Mouse (Mus musculus): ENCODE measurements around the gene Bbs10. TPM values are rescaled to one million over a fixed set of nuclear protein-coding genes. Genes with fewer than 3 reads are reported as not detected.

The Bbs10 gene
- polyA plus RNA-seq, 1 experiment from 2014 or later = 6.2 TPM

DNA sequence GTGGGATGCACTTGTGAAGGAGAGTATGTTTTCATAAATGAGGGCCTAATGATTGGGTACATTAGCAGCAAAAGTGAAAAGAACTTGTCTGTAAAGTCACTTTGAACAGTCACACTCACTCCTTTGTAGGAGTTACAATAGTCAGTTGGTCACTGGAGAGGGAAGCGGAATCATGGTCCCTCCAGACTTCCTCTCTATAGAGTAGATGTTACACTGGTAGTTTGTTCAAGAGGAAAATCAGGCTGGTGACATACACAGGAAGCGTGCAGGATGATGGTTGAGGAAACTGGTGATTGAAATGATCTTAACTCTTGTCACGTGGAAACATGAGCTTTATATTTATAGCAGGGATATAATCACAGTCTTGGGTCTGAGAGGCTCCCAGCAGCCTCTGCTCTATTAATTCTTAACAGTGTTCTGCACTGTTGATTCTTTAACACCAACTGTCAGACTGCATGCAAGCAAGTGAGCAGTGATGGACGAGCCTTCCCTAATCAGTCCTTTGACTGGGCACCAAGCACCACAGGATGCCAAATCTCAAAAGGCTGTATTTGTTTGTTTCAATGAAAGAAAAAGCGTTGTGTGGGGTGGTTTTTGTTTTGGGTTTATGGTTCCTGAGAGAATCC lies 24.9 kb upstream of the Bbs10 start:
- H3K4me3 ChIP-seq (ENCODE audit: low read length) = no peak overlapping the region
- H3K4me1 ChIP-seq (replicated peaks; ENCODE audit: control insufficient read depth, insufficient read depth, low read length) = no peaks in the 10 kb centered on the region
- ATAC-seq (ENCODE audit: low read depth) = peak; percentile 66
- no peak overlapping the region for H3K9ac ChIP-seq (ENCODE audit: low read length)
- H3K4me2 ChIP-seq (ENCODE audit: low read depth, low read length) = no peak overlapping the region
- H3K27me3 ChIP-seq (ENCODE audit: control insufficient read depth, insufficient read depth, low read depth, low read length) = no peaks in the 10 kb centered on the region
- WGBS = 59% methylated on average over 5 of the region's 5 CpGs
- H3K36me3 ChIP-seq (ENCODE audit: control insufficient read depth, insufficient read depth, low read length) = peaks cover 14% of the 10 kb centered on the region
- H3K9me3 ChIP-seq (ENCODE audit: control insufficient read depth, low read length) = no peaks in the 10 kb centered on the region
- H3K27ac ChIP-seq (ENCODE audit: low read length) = peak overlapping the region; percentile 48

DNA sequence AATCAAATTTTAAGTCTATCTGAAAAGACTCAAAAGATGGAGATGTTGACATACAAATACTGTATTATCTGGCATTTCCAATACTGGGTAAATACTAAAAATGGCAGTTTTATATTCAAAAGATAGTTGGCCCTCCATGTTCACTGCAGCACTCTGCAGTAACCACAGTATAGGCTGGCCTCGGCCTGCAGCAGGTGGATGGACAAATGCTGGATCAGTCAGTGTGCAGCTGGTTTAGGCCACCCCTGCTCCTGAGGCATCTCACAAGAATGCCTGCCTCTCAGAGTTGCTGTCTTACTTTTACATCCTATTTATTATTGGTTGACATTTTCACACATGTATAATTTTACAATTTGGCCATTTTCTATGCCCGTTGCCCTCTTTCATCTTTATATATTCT lies 22.7 kb upstream of the Bbs10 start:
- no peaks in the 10 kb centered on the region for H3K9me3 ChIP-seq (ENCODE audit: control insufficient read depth, low read length)

DNA sequence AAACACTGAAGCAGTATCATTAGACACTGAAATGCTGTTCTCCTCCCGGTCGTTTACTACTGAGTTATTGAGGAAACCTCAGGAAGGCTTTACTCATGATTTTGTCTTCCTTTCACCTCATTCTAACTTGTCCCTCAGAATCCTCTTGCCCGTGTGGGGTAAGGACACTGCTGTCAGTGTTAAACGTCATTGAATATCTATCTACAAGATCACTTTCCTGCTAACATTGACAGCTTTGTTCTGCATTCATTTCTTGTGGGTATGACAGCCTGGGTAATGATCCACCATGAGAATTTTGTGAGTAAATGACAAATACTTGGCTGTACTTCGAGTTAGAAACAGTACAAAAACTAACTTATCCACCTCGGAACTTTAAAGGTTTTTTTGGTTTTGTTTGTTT lies 848 bp upstream of the Bbs10 start:
- no peaks in the 10 kb centered on the region for H3K36me3 ChIP-seq (ENCODE audit: control insufficient read depth, insufficient read depth, low read length)
- peak overlapping the region; percentile 87 for H3K4me3 ChIP-seq (ENCODE audit: low read length)
- peak overlapping the region; percentile 75 for H3K9ac ChIP-seq (ENCODE audit: low read length)
- no peaks in the 10 kb centered on the region for H3K9me3 ChIP-seq (ENCODE audit: control insufficient read depth, low read length)
- WGBS = 36% methylated on average over 6 of the region's 6 CpGs
- H3K4me2 ChIP-seq (ENCODE audit: low read depth, low read length) = peak overlapping the region; percentile 65
- H3K27ac ChIP-seq (ENCODE audit: low read length) = no peak overlapping the region
- peaks cover 6% of the 10 kb centered on the region; the same call in 1 of the 2 replicates for H3K4me1 ChIP-seq (replicated peaks; ENCODE audit: control insufficient read depth, insufficient read depth, low read length)
- H3K27me3 ChIP-seq (ENCODE audit: control insufficient read depth, insufficient read depth, low read depth, low read length) = no peaks in the 10 kb centered on the region
- ATAC-seq (ENCODE audit: low read depth) = no peak

More for the DNA sequence above, 22.7 kb upstream of the Bbs10 start:
- ATAC-seq (ENCODE audit: low read depth) = no peak
- no peak overlapping the region for H3K27ac ChIP-seq (ENCODE audit: low read length)
- no peaks in the 10 kb centered on the region for H3K27me3 ChIP-seq (ENCODE audit: control insufficient read depth, insufficient read depth, low read depth, low read length)
- peaks cover 9% of the 10 kb centered on the region for H3K36me3 ChIP-seq (ENCODE audit: control insufficient read depth, insufficient read depth, low read length)
- WGBS = 94% methylated on average over 2 of the region's 2 CpGs
- no peak overlapping the region for H3K4me3 ChIP-seq (ENCODE audit: low read length)
- no peak overlapping the region for H3K9ac ChIP-seq (ENCODE audit: low read length)
- H3K4me1 ChIP-seq (replicated peaks; ENCODE audit: control insufficient read depth, insufficient read depth, low read length) = no peaks in the 10 kb centered on the region
- no peak overlapping the region for H3K4me2 ChIP-seq (ENCODE audit: low read depth, low read length)

DNA sequence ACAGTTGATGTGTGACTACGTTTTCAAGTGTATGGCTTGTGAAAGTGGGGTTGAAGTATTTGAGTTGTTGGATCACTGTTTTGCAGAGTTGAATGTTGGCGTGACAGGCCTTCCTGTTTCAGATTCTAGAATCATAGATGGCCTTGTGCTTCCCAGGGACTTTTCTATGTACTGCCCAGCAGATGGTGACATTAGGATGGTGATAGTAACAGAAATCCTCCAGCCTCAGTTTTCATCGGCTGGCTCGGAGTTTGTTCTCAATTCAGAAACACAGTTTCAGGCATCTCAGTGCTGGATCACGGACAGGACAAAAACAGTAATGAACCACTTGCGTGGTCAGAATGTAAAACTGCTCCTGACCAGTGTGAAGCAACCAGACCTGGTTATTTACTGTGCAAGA lies 1.1 kb downstream of the Bbs10 start:
- WGBS = 59% methylated on average over 6 of the region's 6 CpGs
- Histone ChIP-seq H3K9ac (ENCODE audit: low read length) (no peak overlapping the region), H3K4me3 (ENCODE audit: low read length) (no peak overlapping the region), H3K36me3 (ENCODE audit: control insufficient read depth, insufficient read depth, low read length) (no peaks in the 10 kb centered on the region), H3K4me1 (replicated peaks; ENCODE audit: control insufficient read depth, insufficient read depth, low read length) (peaks cover 6% of the 10 kb centered on the region; the same call in 1 of the 2 replicates), H3K27me3 (ENCODE audit: control insufficient read depth, insufficient read depth, low read depth, low read length) (no peaks in the 10 kb centered on the region), H3K9me3 (ENCODE audit: control insufficient read depth, low read length) (no peaks in the 10 kb centered on the region), H3K4me2 (ENCODE audit: low read depth, low read length) (no peak overlapping the region), H3K27ac (ENCODE audit: low read length) (no peak overlapping the region)
- ATAC-seq (ENCODE audit: low read depth) = no peak

DNA sequence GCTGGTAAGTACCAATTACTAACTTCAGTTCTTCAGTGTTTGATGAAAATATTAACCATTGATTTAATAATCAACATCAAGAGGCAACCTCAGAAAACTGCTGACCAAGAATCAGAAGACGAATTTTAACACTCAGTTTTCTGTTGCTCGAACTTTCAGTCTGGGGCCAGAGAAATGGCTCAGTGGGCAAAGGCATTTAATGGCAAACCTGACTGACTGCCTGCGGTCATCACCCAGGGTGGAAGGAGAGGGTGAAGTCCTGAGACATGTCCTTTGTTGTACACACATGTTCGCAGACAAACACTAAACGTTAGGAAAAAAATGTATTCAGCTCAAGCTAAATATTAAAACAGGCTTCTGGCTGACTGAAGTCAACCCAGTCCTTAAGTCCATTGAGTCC lies 2.6 kb downstream of the Bbs10 start:
- Histone ChIP-seq H3K9ac (ENCODE audit: low read length) (no peak overlapping the region), H3K27me3 (ENCODE audit: control insufficient read depth, insufficient read depth, low read depth, low read length) (no peaks in the 10 kb centered on the region), H3K4me1 (replicated peaks; ENCODE audit: control insufficient read depth, insufficient read depth, low read length) (peaks cover 6% of the 10 kb centered on the region; the same call in 1 of the 2 replicates), H3K4me3 (ENCODE audit: low read length) (no peak overlapping the region), H3K27ac (ENCODE audit: low read length) (no peak overlapping the region), H3K4me2 (ENCODE audit: low read depth, low read length) (no peak overlapping the region), H3K9me3 (ENCODE audit: control insufficient read depth, low read length) (no peaks in the 10 kb centered on the region), H3K36me3 (ENCODE audit: control insufficient read depth, insufficient read depth, low read length) (no peaks in the 10 kb centered on the region)
- no peak for ATAC-seq (ENCODE audit: low read depth)
- WGBS = 93% methylated on average over 5 of the region's 5 CpGs

DNA sequence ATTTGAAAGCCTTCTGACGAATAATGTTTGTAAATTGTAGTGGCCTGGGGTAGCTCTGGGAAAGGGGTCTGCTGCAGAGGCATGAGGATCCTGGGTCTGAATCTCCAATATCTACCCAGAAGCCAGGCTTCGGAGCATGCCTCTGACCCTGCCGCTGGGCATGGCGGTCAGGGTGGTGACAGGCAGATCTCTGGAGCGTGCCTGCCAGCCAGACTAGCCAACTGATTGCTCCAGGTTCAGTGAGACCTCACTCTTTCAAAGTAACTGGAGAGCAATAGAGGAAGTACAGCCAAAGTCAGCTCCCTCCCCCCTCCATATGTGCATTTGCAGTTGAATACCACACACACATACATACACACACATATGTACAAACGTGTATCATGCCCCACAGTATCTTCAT lies 4.0 kb downstream of the Bbs10 start:
- no peaks in the 10 kb centered on the region for H3K27me3 ChIP-seq (ENCODE audit: control insufficient read depth, insufficient read depth, low read depth, low read length)
- WGBS = 91% methylated on average over 6 of the region's 6 CpGs
- ATAC-seq (ENCODE audit: low read depth) = no peak

DNA sequence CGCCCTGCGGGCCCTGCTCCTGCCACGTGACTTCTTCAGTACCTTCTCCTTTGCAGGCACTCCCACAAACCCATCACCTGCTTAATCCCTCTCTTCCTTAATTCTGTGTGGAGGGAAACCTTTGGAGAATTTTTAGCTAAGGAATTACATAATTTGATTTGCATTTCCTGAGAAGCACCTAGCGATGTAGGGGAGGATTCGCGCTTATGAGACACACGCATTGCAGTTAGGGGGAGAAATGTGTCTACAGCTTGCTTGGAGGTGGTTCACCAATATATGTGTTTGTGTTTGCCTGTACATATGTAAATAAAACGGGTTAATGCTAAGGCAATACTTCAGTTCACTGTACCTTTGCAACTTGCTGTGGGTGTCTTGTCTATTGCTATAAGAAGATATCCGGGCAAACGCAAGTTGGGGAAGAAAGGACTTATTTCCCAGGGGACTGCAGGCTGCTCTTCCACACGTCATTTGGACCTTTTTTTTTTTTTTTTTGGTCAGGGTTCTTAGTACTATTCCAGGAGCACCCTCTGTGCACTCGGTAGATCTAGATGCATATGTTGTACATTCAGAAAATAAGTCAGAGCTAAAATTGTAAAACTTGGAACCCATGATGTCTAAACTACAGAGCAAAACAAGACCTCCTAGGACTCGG lies 10.5 kb downstream of the Bbs10 start:
- no peaks in the 10 kb centered on the region for H3K27me3 ChIP-seq (ENCODE audit: control insufficient read depth, insufficient read depth, low read depth, low read length)
- H3K4me1 ChIP-seq (replicated peaks; ENCODE audit: control insufficient read depth, insufficient read depth, low read length) = no peaks in the 10 kb centered on the region
- no peak for ATAC-seq (ENCODE audit: low read depth)
- H3K27ac ChIP-seq (ENCODE audit: low read length) = no peak overlapping the region
- H3K9ac ChIP-seq (ENCODE audit: low read length) = no peak overlapping the region
- no peaks in the 10 kb centered on the region for H3K9me3 ChIP-seq (ENCODE audit: control insufficient read depth, low read length)
- 90% methylated on average over 13 of the region's 13 CpGs for WGBS
- no peak overlapping the region for H3K4me3 ChIP-seq (ENCODE audit: low read length)
- no peaks in the 10 kb centered on the region for H3K36me3 ChIP-seq (ENCODE audit: control insufficient read depth, insufficient read depth, low read length)
- no peak overlapping the region for H3K4me2 ChIP-seq (ENCODE audit: low read depth, low read length)

More for the DNA sequence above, 4.0 kb downstream of the Bbs10 start:
- H3K36me3 ChIP-seq (ENCODE audit: control insufficient read depth, insufficient read depth, low read length) = no peaks in the 10 kb centered on the region
- H3K9ac ChIP-seq (ENCODE audit: low read length) = no peak overlapping the region
- H3K4me1 ChIP-seq (replicated peaks; ENCODE audit: control insufficient read depth, insufficient read depth, low read length) = peaks cover 6% of the 10 kb centered on the region; the same call in 1 of the 2 replicates
- no peak overlapping the region for H3K4me3 ChIP-seq (ENCODE audit: low read length)
- no peaks in the 10 kb centered on the region for H3K9me3 ChIP-seq (ENCODE audit: control insufficient read depth, low read length)
- H3K4me2 ChIP-seq (ENCODE audit: low read depth, low read length) = no peak overlapping the region
- no peak overlapping the region for H3K27ac ChIP-seq (ENCODE audit: low read length)

DNA sequence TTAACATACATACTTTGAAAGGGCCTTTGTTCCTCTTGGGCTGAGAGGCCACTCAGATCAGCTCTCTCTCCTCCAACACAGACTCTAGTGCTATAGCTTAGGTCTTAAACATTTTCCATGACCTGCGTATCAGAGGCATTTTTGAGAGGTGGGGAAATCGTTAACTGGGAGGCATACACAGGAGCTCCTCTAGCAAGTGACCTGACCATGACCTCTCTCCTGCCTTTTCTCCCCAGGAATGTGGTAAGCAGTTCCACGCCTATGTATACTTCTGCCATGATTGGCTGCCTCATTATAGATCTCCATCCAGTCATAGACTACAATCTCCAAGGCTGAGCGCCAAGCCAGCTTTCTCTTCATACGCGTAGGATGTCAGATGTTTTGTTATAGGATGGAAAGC lies 14.8 kb downstream of the Bbs10 start:
- WGBS = 53% methylated on average over 6 of the region's 6 CpGs
- H3K27me3 ChIP-seq (ENCODE audit: control insufficient read depth, insufficient read depth, low read depth, low read length) = no peaks in the 10 kb centered on the region
- no peaks in the 10 kb centered on the region for H3K4me1 ChIP-seq (replicated peaks; ENCODE audit: control insufficient read depth, insufficient read depth, low read length)
- no peaks in the 10 kb centered on the region for H3K36me3 ChIP-seq (ENCODE audit: control insufficient read depth, insufficient read depth, low read length)
- no peak overlapping the region for H3K4me3 ChIP-seq (ENCODE audit: low read length)
- H3K9me3 ChIP-seq (ENCODE audit: control insufficient read depth, low read length) = no peaks in the 10 kb centered on the region
- no peak overlapping the region for H3K4me2 ChIP-seq (ENCODE audit: low read depth, low read length)
- ATAC-seq (ENCODE audit: low read depth) = peak; percentile 41; the same call in 1 of the 2 replicates
- H3K27ac ChIP-seq (ENCODE audit: low read length) = no peak overlapping the region
- no peak overlapping the region for H3K9ac ChIP-seq (ENCODE audit: low read length)

DNA sequence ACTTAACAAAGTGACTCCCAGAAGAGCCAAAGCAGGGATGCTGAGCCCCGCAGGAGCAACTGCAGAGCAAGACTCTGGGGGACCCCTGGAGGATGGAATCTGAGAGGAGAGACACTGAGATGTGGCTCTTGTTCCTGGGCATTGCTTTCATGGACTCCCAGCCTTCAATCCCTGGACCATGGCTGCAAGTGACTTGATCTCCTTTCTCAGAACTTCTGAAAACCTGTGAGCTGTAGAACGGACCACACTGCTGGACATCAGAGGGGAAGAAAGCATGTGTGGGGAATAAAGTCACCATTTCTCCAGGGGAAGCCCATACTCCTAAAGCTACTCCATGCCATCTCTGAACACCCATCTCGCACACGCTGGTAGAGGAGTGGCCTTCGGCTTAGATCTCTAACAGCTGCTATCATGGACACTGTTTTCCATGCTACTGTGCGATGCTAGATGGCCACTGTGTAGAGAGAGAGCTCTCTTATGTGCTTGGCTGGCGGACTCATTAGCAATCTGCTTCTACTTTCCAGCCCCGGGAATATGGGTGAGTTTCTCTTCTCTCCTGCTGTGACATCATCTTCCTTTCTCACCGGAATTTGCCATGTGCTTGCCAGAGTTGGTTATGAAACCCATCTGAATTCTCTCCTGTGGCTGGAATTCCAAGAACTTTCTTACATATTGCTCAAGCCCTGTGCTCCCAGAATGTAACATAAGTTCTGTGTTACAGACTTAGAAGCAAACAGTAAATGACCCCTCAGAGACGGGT lies 16.3 kb downstream of the Bbs10 start:
- Histone ChIP-seq H3K4me3 (ENCODE audit: low read length) (no peak overlapping the region), H3K27ac (ENCODE audit: low read length) (no peak overlapping the region), H3K36me3 (ENCODE audit: control insufficient read depth, insufficient read depth, low read length) (no peaks in the 10 kb centered on the region), H3K9ac (ENCODE audit: low read length) (no peak overlapping the region), H3K27me3 (ENCODE audit: control insufficient read depth, insufficient read depth, low read depth, low read length) (no peaks in the 10 kb centered on the region), H3K4me1 (replicated peaks; ENCODE audit: control insufficient read depth, insufficient read depth, low read length) (no peaks in the 10 kb centered on the region), H3K9me3 (ENCODE audit: control insufficient read depth, low read length) (no peaks in the 10 kb centered on the region), H3K4me2 (ENCODE audit: low read depth, low read length) (no peak overlapping the region)
- WGBS = 68% methylated on average over 10 of the region's 10 CpGs
- ATAC-seq (ENCODE audit: low read depth) = no peak
